Mouse (Mus musculus) frontal cortex, adult (tissue): Measurements from ENCODE around the gene Fam209.

Source experiments
- ATAC-seq: cut with Nextera tagmentation; 2 replicates; pipeline ENCODE4 v1.9.2; 2017; ENCODE audit warnings: mild to moderate bottlenecking, moderate library complexity, mixed read lengths; ENCODE audit not compliant: low TSS enrichment

Fam209 gene

DNA sequence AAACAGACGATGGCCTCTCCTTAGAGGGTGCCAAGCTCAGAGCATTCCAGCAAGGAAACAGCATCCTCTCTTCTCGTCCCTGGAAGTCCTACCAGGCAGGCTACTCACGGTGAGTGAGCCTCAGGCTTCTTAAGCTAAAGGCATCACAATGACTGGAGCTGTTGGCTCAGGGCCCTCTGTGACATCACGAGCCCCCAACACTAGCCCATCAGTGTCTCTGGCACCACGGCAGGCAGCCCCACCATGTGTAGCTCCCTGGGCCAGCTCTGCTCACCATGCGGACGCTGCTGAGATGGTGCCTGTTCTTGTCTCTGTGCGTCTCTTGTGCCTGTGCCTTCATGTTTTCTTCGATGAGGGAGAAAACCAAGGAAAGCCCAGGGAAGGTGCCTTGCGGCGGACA lies at the start of gene Fam209:
Gene Fam209 (plus strand): TSS at position 203 of the 400 bp plus-strand sequence.
- no peak for ATAC-seq

DNA sequence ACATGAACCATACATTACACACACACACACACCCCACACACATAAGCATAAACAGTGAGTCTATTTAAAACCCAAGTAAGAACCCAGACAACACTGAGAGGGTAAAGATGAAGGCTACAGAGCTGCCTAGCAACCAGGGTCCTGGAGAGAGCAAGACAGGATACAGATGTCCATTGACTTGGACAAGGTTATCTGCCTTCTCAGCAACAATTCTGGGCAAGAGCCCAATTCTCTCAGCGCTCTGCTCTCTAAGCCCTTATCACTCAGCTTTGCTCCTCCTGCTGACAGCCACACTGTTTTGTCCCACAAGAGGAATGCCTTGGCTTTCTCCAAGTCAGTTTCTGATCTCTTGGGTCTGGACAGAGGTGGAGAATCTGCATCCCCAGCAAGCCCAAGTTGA lies 41.7 kb upstream of the Fam209 start:
- ATAC-seq, result no peak

DNA sequence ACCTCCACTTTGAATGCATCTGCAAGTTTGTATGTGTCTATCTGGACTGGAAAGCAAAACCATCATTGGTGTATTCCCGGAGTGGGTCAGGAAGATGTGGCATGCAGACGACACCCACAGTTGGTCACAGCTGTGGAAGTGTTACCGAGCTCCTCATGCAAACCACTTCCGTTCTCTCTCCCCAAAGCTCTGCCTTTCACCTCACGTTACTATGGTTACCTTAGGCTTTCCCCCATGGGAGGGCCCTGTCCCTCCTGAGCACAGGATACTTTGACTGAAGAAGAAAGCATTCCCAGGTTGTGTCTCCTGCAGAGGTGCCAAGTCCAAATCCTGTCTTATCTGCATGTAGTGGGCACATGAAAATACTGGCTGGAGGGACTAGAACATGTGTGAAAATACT lies 38.6 kb upstream of the Fam209 start:
- no peak for ATAC-seq

GRCm38 (mm10) chr2:172437371-172437952 lies 34.9 kb upstream of the Fam209 start:
- no peak for ATAC-seq

GRCm38 (mm10) chr2:172439843-172440639 lies 32.3 kb upstream of the Fam209 start, which contains the start of gene Rtf2:
Gene Rtf2 (plus strand): TSS chr2:172440556.
- peak; percentile 99 for ATAC-seq

- ATAC-seq, result peak; percentile 51
These were observed 31.7 kb upstream of the Fam209 start for GRCm38 (mm10) chr2:172440640-172441005.

DNA sequence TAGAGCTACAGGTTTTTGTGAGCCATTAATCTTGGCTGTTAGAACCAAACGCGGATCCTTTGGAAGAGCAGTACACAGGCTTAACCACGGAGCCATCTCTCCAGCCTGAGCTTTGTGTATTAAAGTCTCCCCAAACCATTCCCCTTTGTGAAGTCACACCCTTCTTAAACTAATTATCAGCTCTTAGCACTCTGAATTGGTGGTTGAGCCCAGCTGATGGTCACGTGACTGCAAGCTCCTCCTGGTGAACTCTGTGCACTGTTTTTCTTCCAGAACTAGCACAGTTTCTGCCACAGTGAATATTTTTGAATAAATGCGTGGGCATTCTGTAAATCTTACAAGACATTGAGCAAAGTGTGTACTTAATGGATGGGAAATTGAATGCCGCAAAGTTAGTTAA lies 31.1 kb upstream of the Fam209 start:
- no peak for ATAC-seq

GRCm38 (mm10) chr2:172445617-172446016 lies 26.7 kb upstream of the Fam209 start:
- no peak for ATAC-seq

DNA sequence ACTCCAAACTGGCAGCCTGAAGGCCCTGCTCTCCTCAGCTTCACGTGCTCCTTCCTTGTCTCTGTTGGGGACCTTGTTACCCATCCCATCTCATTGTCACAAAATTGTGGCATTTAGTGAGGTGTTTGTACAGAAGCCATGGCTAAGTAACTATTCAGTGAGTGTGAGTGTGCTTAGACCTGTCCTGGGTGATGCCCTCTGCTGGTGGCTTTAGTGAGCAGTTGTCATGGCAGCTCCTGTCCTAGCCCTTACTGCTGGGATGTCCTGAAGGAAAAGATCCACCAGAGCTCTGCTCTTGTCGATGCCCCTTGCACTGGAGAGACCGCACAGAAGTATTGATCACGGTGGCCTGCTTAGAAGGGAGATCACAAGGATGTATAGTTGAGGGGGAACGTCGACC lies 25.0 kb upstream of the Fam209 start:
- no peak for ATAC-seq

- ATAC-seq, result no peak
These were observed 24.0 kb upstream of the Fam209 start for GRCm38 (mm10) chr2:172448329-172448728.

- no peak for ATAC-seq
These were observed 21.7 kb upstream of the Fam209 start for GRCm38 (mm10) chr2:172450640-172451039.

- ATAC-seq, result no peak
These were observed 20.3 kb upstream of the Fam209 start for GRCm38 (mm10) chr2:172452031-172452430.

GRCm38 (mm10) chr2:172452458-172452857 lies 19.9 kb upstream of the Fam209 start:
- ATAC-seq, result no peak

- no peak for ATAC-seq
These were observed 13.8 kb upstream of the Fam209 start, which contains the start of gene Gcnt7 for GRCm38 (mm10) chr2:172458496-172458895. Gene Gcnt7 (minus strand): TSS chr2:172458596.

GRCm38 (mm10) chr2:172460647-172461046 lies 11.7 kb upstream of the Fam209 start:
- ATAC-seq, result no peak

GRCm38 (mm10) chr2:172462813-172463212 lies 9.5 kb upstream of the Fam209 start:
- ATAC-seq, result no peak

- no peak for ATAC-seq
These were observed 5.7 kb upstream of the Fam209 start for GRCm38 (mm10) chr2:172466427-172467132.

DNA sequence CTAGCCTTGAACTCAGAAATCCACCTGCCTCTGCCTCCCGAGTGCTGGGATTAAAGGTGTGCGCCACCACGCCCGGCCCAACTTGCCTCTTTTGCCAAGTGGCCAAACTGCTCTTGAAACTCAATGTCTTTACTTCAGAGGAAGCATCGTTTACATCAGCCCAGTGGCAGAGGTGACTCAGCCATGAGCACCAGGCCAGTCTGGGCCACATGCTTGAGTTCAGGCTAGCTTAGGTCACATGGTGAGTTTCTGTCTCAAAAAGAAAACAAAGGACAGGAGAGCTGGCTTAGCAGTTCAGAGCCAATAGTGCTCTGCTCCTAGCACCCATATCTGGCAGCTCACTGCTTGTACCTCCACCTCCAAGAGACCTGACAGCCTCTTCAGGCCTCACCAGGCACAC lies 5.1 kb upstream of the Fam209 start:
- ATAC-seq, result no peak

- ATAC-seq, result no peak
These were observed 3.9 kb upstream of the Fam209 start for GRCm38 (mm10) chr2:172468346-172468819.

DNA sequence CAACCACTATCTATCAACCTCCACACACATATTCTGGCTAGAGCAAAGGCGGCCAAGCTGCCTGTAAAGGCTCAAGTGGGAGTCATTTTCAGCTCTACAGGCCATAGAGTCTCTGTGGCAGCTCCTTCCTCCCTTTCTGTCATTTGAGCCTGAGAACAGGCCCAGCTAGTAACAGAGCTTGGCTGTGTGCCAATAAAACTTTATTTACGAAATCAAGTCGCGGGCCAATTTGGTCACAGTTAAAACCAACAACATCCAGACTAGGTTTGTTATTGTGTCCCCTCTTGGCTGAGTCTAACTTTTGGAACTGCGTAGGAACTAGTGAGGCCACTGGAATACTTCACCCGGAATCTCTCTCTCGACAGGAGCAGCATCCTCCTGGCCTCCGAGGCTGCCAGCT lies 1.3 kb downstream of the Fam209 start:
- no peak for ATAC-seq

DNA sequence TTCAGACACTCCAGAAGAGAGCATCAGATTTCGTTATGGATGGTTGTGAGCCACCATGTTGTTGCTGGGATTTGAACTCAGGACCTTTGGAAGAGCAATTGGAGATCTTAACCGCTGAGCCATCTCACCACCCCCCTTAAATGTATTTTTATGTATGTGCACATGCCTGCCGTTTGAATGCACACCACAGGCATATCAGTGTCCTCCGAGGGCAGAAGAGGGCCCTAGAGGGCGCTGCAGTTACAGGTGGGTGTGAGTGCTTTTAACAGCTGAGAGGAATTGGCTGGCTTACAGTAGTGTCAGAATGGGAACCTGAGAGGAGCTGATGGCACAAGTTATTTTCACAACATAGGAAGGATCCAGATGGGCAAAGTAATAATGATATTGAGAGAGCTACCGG lies 2.6 kb downstream of the Fam209 start:
- no peak for ATAC-seq

- ATAC-seq, result 0 out of 2 replicates have a peak, but pooled peaks have one; percentile 17
These were observed 4.5 kb downstream of the Fam209 start for GRCm38 (mm10) chr2:172476707-172477260.
